In genomic region chr4:47947869-47948573, GRCm38 (mm10) we compare ENCODE assay signal across 8 mouse cellular contexts.
DNase-seq lines count a peak whose midpoint lies in the region; ATAC-seq lines count a peak whose summit lies in the region.

No protein-coding gene starts in this region.

- peak; percentile 29 to 45 for DNase-seq in adrenal gland, adult (ENCODE audit: inconsistent age in 2 of 2, low spot score in 1 of 2)
- no peak for DNase-seq in adrenal gland, postnatal 4 days (ENCODE audit: low spot score in 2 of 2)
- DNase-seq in midbrain, embryonic 10.5 days (ENCODE audit: low spot score): no peak
- DNase-seq in kidney, adult 8-10 months: peak; percentile 10 to 13
- no peak for DNase-seq in retina, embryonic 14.5 days (ENCODE audit: low spot score)
- DNase-seq in cerebellum, adult 9-11 months: no peak

- no peaks in the 10 kb centered on the region for H3K9me3 ChIP-seq in midbrain, embryonic 15.5 days
- H3K9me3 ChIP-seq in midbrain, embryonic 10.5 days (replicated peaks): no peaks in the 10 kb centered on the region

- 0 out of 2 replicates have a peak, but pooled peaks have one; percentile 39 for ATAC-seq in midbrain, embryonic 15.5 days (replicated peaks)
- peak; percentile 38 for ATAC-seq in megakaryocyte progenitor cell, adult 5-6 weeks (replicated peaks; ENCODE audit: poor library complexity)

- no peak overlapping the region for H3K9ac ChIP-seq in midbrain, embryonic 15.5 days

- no peak overlapping the region for H3K4me3 ChIP-seq in midbrain, embryonic 15.5 days
- H3K4me3 ChIP-seq in midbrain, embryonic 10.5 days: no peak overlapping the region

- H3K36me3 ChIP-seq in midbrain, embryonic 15.5 days (replicated peaks): no peaks in the 10 kb centered on the region
- H3K36me3 ChIP-seq in midbrain, embryonic 10.5 days: no peaks in the 10 kb centered on the region

- no peak overlapping the region for H3K27ac ChIP-seq in midbrain, embryonic 15.5 days
- no peak overlapping the region for H3K27ac ChIP-seq in midbrain, embryonic 10.5 days (replicated peaks)

- peak overlapping the region; percentile 12; the same call in 1 of the 2 replicates for H3K4me2 ChIP-seq in midbrain, embryonic 15.5 days

- peaks cover 8% of the 10 kb centered on the region; the same call in 1 of the 2 replicates for H3K4me1 ChIP-seq in midbrain, embryonic 15.5 days
- no peaks in the 10 kb centered on the region for H3K4me1 ChIP-seq in midbrain, embryonic 10.5 days

- no peaks in the 10 kb centered on the region for H3K27me3 ChIP-seq in midbrain, embryonic 15.5 days (replicated peaks)
- H3K27me3 ChIP-seq in midbrain, embryonic 10.5 days (ENCODE audit: low read depth, poor library complexity, severe bottlenecking): no peaks in the 10 kb centered on the region

- 61% methylated on average over 16 of the region's 16 CpGs for WGBS in midbrain, embryonic 15.5 days
- 77% methylated on average over 16 of the region's 16 CpGs for WGBS in midbrain, embryonic 10.5 days

Comparison
In these comparisons a context has a peak if more than half of its experiments do, and no peak if none do; other contexts are left out.
1. DNase-seq: peak in adrenal gland, adult (2 of 2) and kidney, adult 8-10 months (2 of 2); none in adrenal gland, postnatal 4 days (0 of 2), midbrain, embryonic 10.5 days (single experiment), retina, embryonic 14.5 days (single experiment) and cerebellum, adult 9-11 months (single experiment).